Mouse (Mus musculus) CH12.LX (cell line): ENCODE results near the gene Espl1. TPM values are rescaled to one million over a fixed set of nuclear protein-coding genes. Genes with fewer than 3 reads are reported as not detected.

ENCODE experiments used
- DNase-seq: peaks from one replicate; pipeline ENCODE4 v3.0.0-alpha.2; 2013; ENCODE audit errors: extremely low read depth
- H3K27ac ChIP-seq: 2 replicates; pipeline ENCODE4 v1.5.1; 2012; ENCODE audit warnings: low read depth, mild to moderate bottlenecking, control low read depth, moderate library complexity; ENCODE audit not compliant: insufficient read depth
- H3K27me3 ChIP-seq: replicated peaks from 2 replicates; pipeline ENCODE3; 2012; ENCODE audit warnings: inconsistent platforms
- H3K36me3 ChIP-seq, 2 experiments: replicated peaks in 1 of 2; 2 replicates each; pipeline versions ENCODE3 to v1.6.1; 2012; ENCODE audit warnings: inconsistent platforms in 1 of 2, low read length in 1 of 2, mild to moderate bottlenecking in 1 of 2, mixed read lengths in 1 of 2, moderate library complexity in 1 of 2; ENCODE audit not compliant: control insufficient read depth in 1 of 2, insufficient read depth in 1 of 2
- H3K4me1 ChIP-seq, 2 experiments: 2 replicates each; pipeline ENCODE4 v1.6.1; 2012; ENCODE audit warnings: inconsistent platforms in 1 of 2, moderate library complexity in 1 of 2; ENCODE audit not compliant: insufficient read depth in 2 of 2, control insufficient read depth in 1 of 2
- H3K4me2 ChIP-seq: 2 replicates; pipeline ENCODE4 v1.6.1; 2012; ENCODE audit warnings: low read depth, mild to moderate bottlenecking, control low read depth; ENCODE audit not compliant: poor library complexity, insufficient read depth, severe bottlenecking
- H3K4me3 ChIP-seq, 3 experiments: fragments of 150-350 bp in 1 of 3; sonication (generic) in 1 of 3; replicated peaks in 1 of 3; 2 replicates each; pipeline versions ENCODE3 to v1.5.1; 2011 to 2012; ENCODE audit warnings: low read depth in 2 of 3, low read length in 2 of 3, mild to moderate bottlenecking in 2 of 3, moderate library complexity in 2 of 3, control low read depth in 1 of 3, improper control_type of control experiment in 1 of 3, inconsistent platforms in 1 of 3, mixed read lengths in 1 of 3; ENCODE audit not compliant: poor library complexity in 1 of 3
- H3K79me2 ChIP-seq: replicated peaks from 2 replicates; pipeline ENCODE4 v1.6.1; 2012; ENCODE audit warnings: mild to moderate bottlenecking, moderate library complexity; ENCODE audit not compliant: control insufficient read depth, poor library complexity, insufficient read depth, severe bottlenecking; ENCODE audit errors: extremely low read depth
- H3K9ac ChIP-seq: 2 replicates; pipeline ENCODE4 v1.6.1; 2012; ENCODE audit warnings: low read depth, mild to moderate bottlenecking, control low read depth, moderate library complexity; ENCODE audit not compliant: insufficient read depth
- H3K9me3 ChIP-seq: replicated peaks from 2 replicates; pipeline ENCODE3; 2012; ENCODE audit warnings: low read length, inconsistent platforms, mixed read lengths
- BHLHE40 ChIP-seq: IDR thresholded peaks from 2 replicates; pipeline ENCODE4 v1.6.1; 2011; ENCODE audit warnings: mild to moderate bottlenecking, low read depth, low read length, improper control_type of control experiment
- CHD1 ChIP-seq: IDR thresholded peaks from 2 replicates; pipeline ENCODE4 v1.6.1; 2012; ENCODE audit warnings: low read depth, low read length, improper control_type of control experiment, inconsistent platforms
- CHD2 ChIP-seq: IDR thresholded peaks from 2 replicates; pipeline ENCODE4 v1.6.1; 2011; ENCODE audit warnings: low read length, improper control_type of control experiment
- CTCF ChIP-seq, 2 experiments: IDR thresholded peaks in 1 of 2; conservative IDR thresholded peaks in 1 of 2; 2 replicates each; pipeline ENCODE4 v1.5.1; 2011 to 2012; ENCODE audit warnings: low read depth in 2 of 2, low read length in 2 of 2, improper control_type of control experiment in 1 of 2, inconsistent platforms in 1 of 2, mild to moderate bottlenecking in 1 of 2, moderate library complexity in 1 of 2
- E2F4 ChIP-seq: IDR thresholded peaks from 2 replicates; pipeline ENCODE4 v1.6.1; 2011; ENCODE audit warnings: low read depth, low read length, improper control_type of control experiment; ENCODE audit not compliant: insufficient replicate concordance
- EP300 ChIP-seq: IDR thresholded peaks from 2 replicates; pipeline ENCODE4 v1.6.1; 2011; ENCODE audit warnings: low read length, improper control_type of control experiment
- ETS1 ChIP-seq: conservative IDR thresholded peaks from 2 replicates; pipeline ENCODE4 v1.6.1; 2012; ENCODE audit warnings: low read depth, mild to moderate bottlenecking, inconsistent platforms, low read length, improper control_type of control experiment, moderate library complexity
- HCFC1 ChIP-seq: IDR thresholded peaks from 2 replicates; pipeline ENCODE4 v1.6.1; 2012; ENCODE audit warnings: low read depth, mild to moderate bottlenecking, inconsistent platforms, low read length, improper control_type of control experiment
- IRF4 ChIP-seq: IDR thresholded peaks from 2 replicates; pipeline ENCODE4 v1.6.1; 2014; ENCODE audit warnings: low read depth, mild to moderate bottlenecking, inconsistent platforms, low read length, improper control_type of control experiment
- MAFK ChIP-seq: IDR thresholded peaks from 2 replicates; pipeline ENCODE4 v1.6.1; 2011; ENCODE audit warnings: low read length, improper control_type of control experiment; ENCODE audit not compliant: insufficient replicate concordance
- MAX ChIP-seq: IDR thresholded peaks from 2 replicates; pipeline ENCODE4 v1.6.1; 2011; ENCODE audit warnings: low read length, improper control_type of control experiment
- MAZ ChIP-seq: IDR thresholded peaks from 2 replicates; pipeline ENCODE4 v1.6.1; 2012; ENCODE audit warnings: low read depth, mild to moderate bottlenecking, inconsistent platforms, low read length, improper control_type of control experiment, moderate library complexity
- MEF2A ChIP-seq: IDR thresholded peaks from 2 replicates; pipeline ENCODE4 v1.6.1; 2014; ENCODE audit warnings: low read depth, mild to moderate bottlenecking, inconsistent platforms, low read length, improper control_type of control experiment, borderline replicate concordance
- MXI1 ChIP-seq: IDR thresholded peaks from 2 replicates; pipeline ENCODE4 v1.6.1; 2011; ENCODE audit warnings: mild to moderate bottlenecking, low read depth, low read length, improper control_type of control experiment
- MYC ChIP-seq: IDR thresholded peaks from 2 replicates; pipeline ENCODE4 v1.6.1; 2011; ENCODE audit warnings: low read depth, mild to moderate bottlenecking, improper control_type of control experiment, low read length
- NRF1 ChIP-seq: IDR thresholded peaks from 2 replicates; pipeline ENCODE4 v1.6.1; 2014; ENCODE audit warnings: low read depth, mild to moderate bottlenecking, inconsistent platforms, low read length, improper control_type of control experiment, moderate library complexity
- POLR2A ChIP-seq: IDR thresholded peaks from 2 replicates; pipeline ENCODE4 v1.6.1; 2011; ENCODE audit warnings: low read depth, mild to moderate bottlenecking, improper control_type of control experiment, low read length
- RAD21 ChIP-seq: IDR thresholded peaks from 2 replicates; pipeline ENCODE4 v1.6.1; 2011; ENCODE audit warnings: low read depth, mild to moderate bottlenecking, low read length, improper control_type of control experiment, moderate library complexity
- SIN3A ChIP-seq: IDR thresholded peaks from 2 replicates; pipeline ENCODE4 v1.6.1; 2012; ENCODE audit warnings: low read length, improper control_type of control experiment, inconsistent platforms
- SMC3 ChIP-seq: IDR thresholded peaks from 2 replicates; pipeline ENCODE4 v1.6.1; 2011; ENCODE audit warnings: low read depth, low read length, improper control_type of control experiment
- TCF12 ChIP-seq: IDR thresholded peaks from 2 replicates; pipeline ENCODE4 v1.6.1; 2014; ENCODE audit warnings: low read depth, mild to moderate bottlenecking, inconsistent platforms, low read length, improper control_type of control experiment
- UBTF ChIP-seq: IDR thresholded peaks from 2 replicates; pipeline ENCODE4 v1.6.1; 2012; ENCODE audit warnings: low read depth, mild to moderate bottlenecking, inconsistent platforms, low read length, improper control_type of control experiment, moderate library complexity
- ZC3H11A ChIP-seq: IDR thresholded peaks from 2 replicates; pipeline ENCODE4 v1.6.1; 2012; ENCODE audit warnings: low read depth, mild to moderate bottlenecking, inconsistent platforms, low read length, improper control_type of control experiment
- ZKSCAN1 ChIP-seq: IDR thresholded peaks from 2 replicates; pipeline ENCODE4 v1.6.1; 2012; ENCODE audit warnings: low read depth, inconsistent platforms, low read length, improper control_type of control experiment, borderline replicate concordance
- ZNF384 ChIP-seq: IDR thresholded peaks from 2 replicates; pipeline ENCODE4 v1.6.1; 2012; ENCODE audit warnings: low read depth, low read length, improper control_type of control experiment, inconsistent platforms
- dilution Hi-C: fragments of 300-500 bp; cut with MboI; formaldehyde crosslinking; loops from 2 replicates; pipeline ENCODE4 v1.14.3; 2020; ENCODE audit warnings: low sequenced_read_pairs; ENCODE audit not compliant: extremely low pct_unique_long_range_greater_than_20kb, extremely low pct_ligation_motif_present
- in situ Hi-C: fragments of 300-500 bp; cut with MboI; formaldehyde crosslinking; loops from 3 replicates; pipeline ENCODE4 v1.14.3; 2019; ENCODE audit warnings: low sequenced_read_pairs, low pct_ligation_motif_present, low pct_unique_long_range_greater_than_20kb, mixed read lengths
- polyA plus RNA-seq: library from polyadenylated mRNA; unstranded; fragments of >175 nt; gene quantifications from 2 replicates; pipeline ENCODE4 v1.2.1, GENCODE M21; 2012; ENCODE audit warnings: low read depth; ENCODE audit not compliant: insufficient read length
- total RNA-seq, 2 experiments: library from RNA; depleted of rRNA; stranded (reverse); fragments of 300-350 nt in 1 of 2; fragments of >200 nt in 1 of 2; gene quantifications; 2 replicates each; pipeline ENCODE4 v1.2.3; 2012 to 2014

Espl1 gene
- total and polyA plus RNA-seq, 3 experiments = 41.3 to 80.7 (median 51.0) TPM

GRCm38 (mm10) chr15:102271441-102271840, 24.6 kb upstream of the Espl1 start:
- Histone ChIP-seq H3K4me1 (0 out of 4 replicates have a peak, but pooled peaks cover 0 to 2% of the 10 kb centered on the region in 2 experiments), H3K9ac (no peak overlapping the region), H3K4me2 (no peak overlapping the region), H3K27ac (no peak overlapping the region), H3K4me3 (no peak overlapping the region), H3K36me3 (no peaks in the 10 kb centered on the region), H3K27me3 (peaks cover 43% of the 10 kb centered on the region)
- dilution Hi-C loops = no loop called here
- DNase-seq = no peak
- no peak for TF ChIP-seq MEF2A
- no peak for TF ChIP-seq UBTF
- no peak for TF ChIP-seq CHD1
- TF ChIP-seq SIN3A = no peak
- no peak for TF ChIP-seq ETS1
- TF ChIP-seq TCF12 = no peak
- no peak for TF ChIP-seq MXI1
- no peak for TF ChIP-seq HCFC1
- no peak for TF ChIP-seq NRF1
- TF ChIP-seq MAFK = no peak
- TF ChIP-seq E2F4 = no peak
- TF ChIP-seq ZNF384 = no peak
- no peak for TF ChIP-seq MAX
- TF ChIP-seq BHLHE40 = no peak
- no peak for TF ChIP-seq MYC
- no peak for TF ChIP-seq RAD21
- no peak for TF ChIP-seq IRF4
- TF ChIP-seq, all 38 proteins: peak for 0
- in situ Hi-C loops = no loop called here
- Histone ChIP-seq H3K9me3 (no peaks in the 10 kb centered on the region), H3K79me2 (no peaks in the 10 kb centered on the region)

GRCm38 (mm10) chr15:102273982-102274716, 21.9 kb upstream of the Espl1 start:
- Histone ChIP-seq H3K9ac (no peak overlapping the region), H3K9me3 (no peaks in the 10 kb centered on the region), H3K27ac (no peak overlapping the region), H3K4me2 (no peak overlapping the region), H3K36me3 (no peaks in the 10 kb centered on the region), H3K27me3 (peaks cover 32% of the 10 kb centered on the region), H3K79me2 (no peaks in the 10 kb centered on the region), H3K4me3 (no peak overlapping the region), H3K4me1 (0 out of 4 replicates have a peak, but pooled peaks cover 0 to 2% of the 10 kb centered on the region in 2 experiments)
- dilution Hi-C loops (no loop called here), in situ Hi-C loops (no loop called here)
- no peak for DNase-seq
- TF ChIP-seq ZKSCAN1 = no peak
- TF ChIP-seq POLR2A = no peak
- peak; percentile 62 for TF ChIP-seq SMC3
- TF ChIP-seq TCF12 = no peak
- TF ChIP-seq ZC3H11A = no peak
- peak; percentile 53 for TF ChIP-seq RAD21
- peak; percentile 25 to 64; a peak in 3 of 4 replicates for TF ChIP-seq CTCF (conservative IDR thresholded peaks at IDR 0.05 in 1 of 2, IDR thresholded peaks at IDR 0.05 in 1 of 2; ENCODE audit: low read depth in 2 of 2, low read length in 2 of 2)
- no peak for TF ChIP-seq MAZ
- no peak for TF ChIP-seq CHD2
- no peak for TF ChIP-seq EP300
